Mouse (Mus musculus) olfactory bulb, adult 2 months (tissue): ENCODE data around the gene Pcf11.

Source experiments
- CTCF ChIP-seq: fragments of 200-500 bp; IDR thresholded peaks from 2 replicates; pipeline ENCODE4 v1.5.1; 2012; ENCODE audit warnings: low read depth, mild to moderate bottlenecking, low read length, moderate library complexity; ENCODE audit not compliant: insufficient read depth
- POLR2A ChIP-seq: fragments of 200-500 bp; IDR thresholded peaks from 2 replicates; pipeline ENCODE4 v1.6.1; 2012; ENCODE audit warnings: mild to moderate bottlenecking, low read depth, low read length, moderate library complexity; ENCODE audit not compliant: insufficient read depth

- TF ChIP-seq CTCF = no peak
- no peak for TF ChIP-seq POLR2A
Measured at GRCm38 (mm10) chr7:92653329-92653728, 16.4 kb downstream of the Pcf11 start.
